Mouse (Mus musculus) cerebellum, adult 11 months (tissue): Measurements from ENCODE around the gene Ddx23.

Source experiments
- DNase-seq: peaks from one replicate; pipeline ENCODE4 v3.0.0; 2022

Ddx23 gene

DNA sequence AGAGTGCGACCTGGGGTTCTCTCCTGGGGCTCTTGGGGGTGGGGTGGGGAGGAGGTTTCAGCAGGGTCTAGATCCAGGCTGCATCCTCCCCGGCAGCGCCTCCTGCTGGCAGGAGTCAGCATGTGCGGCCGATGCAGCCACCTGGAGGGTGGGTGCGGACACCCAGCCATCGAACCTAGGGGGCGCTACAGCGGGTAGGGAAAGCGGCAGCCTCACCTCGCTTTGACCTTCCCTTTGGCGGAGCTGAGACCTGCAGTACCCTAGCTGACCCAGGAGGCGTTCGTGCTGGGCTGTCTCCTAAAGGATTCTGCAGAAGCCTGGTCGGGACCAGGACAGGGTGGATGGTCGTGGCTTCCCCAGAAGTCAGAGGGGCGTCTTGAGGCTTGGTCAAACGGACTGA is 31.2 kb downstream of the Ddx23 start:
- peak; percentile 68 for DNase-seq

- no peak for DNase-seq
Observed at GRCm38 (mm10) chr15:98630540-98630939, 32.2 kb downstream of the Ddx23 start, which contains the start of gene Cacnb3. Gene Cacnb3, plus strand, starts transcription at chr15:98630840.

GRCm38 (mm10) chr15:98629464-98629863 is 33.2 kb downstream of the Ddx23 start:
- no peak for DNase-seq

DNA sequence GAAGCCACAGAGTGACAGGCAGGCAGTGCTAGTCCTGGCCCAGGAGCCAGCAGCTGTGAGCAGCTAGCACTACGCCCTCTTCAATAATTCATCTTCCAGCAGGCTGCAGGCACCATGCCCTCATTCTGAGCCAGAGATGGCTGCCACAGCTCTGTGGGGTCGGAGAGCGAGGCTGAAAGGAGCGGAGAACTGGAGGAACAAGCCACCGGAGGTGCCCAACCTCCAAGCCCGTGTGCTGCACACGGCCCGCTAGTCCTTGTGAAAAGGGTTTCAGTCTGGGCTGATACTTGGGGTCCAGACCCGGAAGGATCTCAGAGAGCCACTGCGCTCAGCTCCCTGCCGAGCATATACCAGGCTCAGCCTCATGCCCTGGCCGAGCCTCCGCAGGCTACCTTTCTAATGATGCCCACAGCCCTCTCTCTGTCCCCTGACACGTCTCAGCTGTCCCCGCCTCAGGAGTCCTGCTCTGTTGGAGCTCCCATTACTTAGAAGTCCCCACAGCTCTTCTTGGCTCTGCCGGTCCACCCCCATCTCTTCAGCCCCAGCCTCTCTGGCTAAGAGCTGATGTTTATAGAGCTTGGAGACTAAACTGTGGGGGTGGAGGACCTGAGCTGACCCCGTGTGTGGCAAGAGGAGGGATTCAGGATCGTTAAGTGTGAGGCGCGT is 34.0 kb downstream of the Ddx23 start:
- DNase-seq: no peak

GRCm38 (mm10) chr15:98626487-98627212 is 36.0 kb downstream of the Ddx23 start:
- no peak for DNase-seq

- DNase-seq: no peak
Observed at GRCm38 (mm10) chr15:98626078-98626477, 36.6 kb downstream of the Ddx23 start.

DNA sequence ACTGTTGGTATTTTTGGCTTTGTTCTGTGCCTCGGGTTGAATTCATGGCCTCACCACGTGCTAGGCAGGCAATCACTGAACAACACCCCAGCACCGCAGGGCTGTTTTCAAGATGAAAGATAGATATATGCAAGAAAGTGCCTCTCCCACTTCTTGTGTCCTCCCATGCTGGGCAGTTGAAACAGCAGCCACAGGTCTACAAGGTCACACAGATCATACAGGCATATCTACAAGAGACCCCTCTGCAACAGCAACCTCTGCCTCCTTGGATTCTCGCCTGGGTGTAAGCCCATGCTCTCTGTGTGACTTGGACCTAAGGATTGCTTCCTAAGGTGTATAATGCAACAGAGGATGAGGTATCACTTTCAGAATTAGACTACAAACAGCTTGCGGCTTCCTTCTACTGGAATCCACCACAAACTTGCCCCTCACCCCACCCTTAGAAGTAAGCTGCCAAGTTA is 39.3 kb downstream of the Ddx23 start:
- no peak for DNase-seq

DNA sequence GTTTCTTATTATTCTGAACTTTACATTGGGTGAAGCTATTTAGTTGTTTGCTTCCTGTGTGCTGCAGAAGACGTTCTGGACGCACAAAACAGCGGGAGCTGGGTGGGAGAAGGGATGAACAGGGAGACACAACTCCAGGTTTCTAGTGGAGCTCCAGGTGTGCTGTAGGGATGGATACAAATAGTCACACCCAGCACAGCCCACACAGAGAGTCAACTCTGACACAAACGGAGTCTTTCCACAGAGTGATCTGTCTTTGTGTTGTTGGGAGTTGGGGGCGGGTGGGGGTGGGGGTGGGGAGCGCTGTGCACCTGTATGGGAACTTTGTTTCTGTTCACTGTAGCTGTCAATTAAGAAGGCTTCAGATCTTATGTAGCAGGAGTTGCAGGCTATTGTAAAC is 40.0 kb downstream of the Ddx23 start:
- no peak for DNase-seq

- DNase-seq: no peak
Observed at GRCm38 (mm10) chr15:98622199-98622598, 40.5 kb downstream of the Ddx23 start.

GRCm38 (mm10) chr15:98617176-98617537 is 45.5 kb downstream of the Ddx23 start:
- peak; percentile 69 for DNase-seq

GRCm38 (mm10) chr15:98616362-98617175 is 46.1 kb downstream of the Ddx23 start:
- DNase-seq: no peak

- no peak for DNase-seq
Observed at GRCm38 (mm10) chr15:98615751-98616150, 46.9 kb downstream of the Ddx23 start.

DNA sequence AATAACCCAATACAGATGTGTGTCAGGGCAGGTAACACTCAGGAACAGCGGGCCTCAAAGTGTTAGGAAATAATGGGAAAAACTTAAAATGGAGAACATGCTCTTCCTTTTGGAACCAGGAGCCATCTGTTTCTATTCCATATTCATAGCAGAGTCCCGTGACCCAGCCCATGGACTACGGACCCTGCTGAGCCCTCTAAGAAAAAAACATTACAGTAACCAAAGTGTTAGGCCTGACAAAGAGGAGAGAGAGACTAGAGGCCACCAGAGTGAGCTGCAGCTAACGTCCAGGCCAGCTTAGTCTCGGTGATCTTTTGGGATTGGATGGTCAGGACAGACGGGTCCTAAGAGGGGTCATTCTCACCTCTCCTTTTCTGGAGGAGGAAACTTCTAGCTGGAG is 47.7 kb downstream of the Ddx23 start:
- no peak for DNase-seq

DNA sequence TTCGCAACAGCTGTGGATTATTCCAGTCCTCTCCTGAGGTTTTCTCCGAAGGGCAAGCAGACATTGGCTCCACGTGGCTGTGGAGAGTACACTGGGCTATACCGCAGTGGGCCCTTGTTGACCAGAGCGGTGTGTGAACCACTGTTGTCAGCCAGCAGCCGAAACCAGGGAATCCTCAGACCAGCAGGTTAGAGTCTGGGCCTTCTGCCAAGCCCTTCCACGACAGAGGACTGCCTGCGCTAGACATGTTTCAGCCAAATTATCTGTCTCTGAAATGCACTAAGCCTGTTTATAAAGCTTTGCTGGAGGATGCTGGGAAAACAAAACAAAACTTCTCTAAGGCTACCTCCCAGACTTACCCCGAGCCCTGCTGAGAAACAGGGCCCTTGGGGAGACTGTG is 48.1 kb downstream of the Ddx23 start:
- DNase-seq: no peak

DNA sequence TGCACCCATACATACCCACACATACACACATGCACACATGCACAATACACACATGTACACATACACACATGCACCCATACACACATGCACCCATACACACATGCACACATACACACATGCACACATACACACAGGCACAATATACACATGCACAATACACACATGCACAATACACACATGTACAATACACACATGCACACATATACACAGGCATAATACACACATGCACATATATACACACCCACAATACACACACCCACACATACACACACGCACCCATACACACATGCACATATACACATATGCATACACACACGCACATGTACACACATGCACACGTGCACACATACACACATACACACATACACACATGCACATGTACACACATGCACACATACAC is 50.5 kb downstream of the Ddx23 start:
- no peak for DNase-seq

GRCm38 (mm10) chr15:98610131-98610633 is 52.5 kb downstream of the Ddx23 start:
- DNase-seq: no peak

GRCm38 (mm10) chr15:98609331-98610130 is 53.2 kb downstream of the Ddx23 start, which contains the start of gene Adcy6:
Gene Adcy6, minus strand, starts transcription at chr15:98610076.
- peak; percentile 66 for DNase-seq

DNA sequence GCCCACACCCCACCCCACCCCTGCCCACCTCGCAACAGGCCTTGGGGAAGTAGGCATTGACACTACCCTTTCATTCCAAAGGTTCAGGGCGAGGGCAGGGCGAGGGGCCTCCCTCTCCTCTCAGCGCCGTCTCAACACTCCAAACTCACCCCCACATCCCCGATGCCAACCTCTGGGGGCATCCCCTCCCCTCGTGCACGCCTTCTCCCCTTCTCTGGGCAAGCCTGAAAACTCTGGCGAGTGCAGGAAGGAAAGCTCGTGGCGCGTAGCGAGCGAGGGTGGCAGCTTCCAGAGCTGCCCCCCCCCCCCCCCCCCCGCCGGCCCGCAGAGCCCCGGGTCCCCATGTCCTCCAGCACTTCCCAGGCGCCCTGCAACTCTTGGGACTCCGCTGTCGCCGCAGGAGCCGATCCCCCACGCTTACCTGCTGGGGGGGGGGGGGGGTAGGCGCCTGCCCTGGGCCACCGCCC is 53.9 kb downstream of the Ddx23 start:
- peak; percentile 27 for DNase-seq

- no peak for DNase-seq
Observed at GRCm38 (mm10) chr15:98608058-98608783, 54.5 kb downstream of the Ddx23 start.

DNA sequence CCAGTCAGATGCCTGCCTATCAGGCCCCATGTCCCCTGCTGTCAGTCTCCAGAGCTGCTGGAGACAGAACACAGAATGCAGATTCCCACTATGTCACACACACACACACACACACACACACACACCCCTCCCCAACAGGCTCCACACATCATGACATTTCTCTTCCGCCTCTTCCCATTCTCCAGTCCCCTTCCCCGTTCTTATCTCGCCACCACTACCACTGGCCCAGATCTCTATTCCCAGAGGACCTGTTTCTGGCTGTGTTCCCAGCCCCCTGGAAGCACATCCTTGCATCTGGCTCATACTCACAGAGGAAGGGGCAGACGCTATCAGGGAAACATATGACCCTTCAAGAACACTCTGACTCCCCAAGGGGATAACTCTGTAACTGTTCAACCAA is 55.1 kb downstream of the Ddx23 start:
- no peak for DNase-seq

DNA sequence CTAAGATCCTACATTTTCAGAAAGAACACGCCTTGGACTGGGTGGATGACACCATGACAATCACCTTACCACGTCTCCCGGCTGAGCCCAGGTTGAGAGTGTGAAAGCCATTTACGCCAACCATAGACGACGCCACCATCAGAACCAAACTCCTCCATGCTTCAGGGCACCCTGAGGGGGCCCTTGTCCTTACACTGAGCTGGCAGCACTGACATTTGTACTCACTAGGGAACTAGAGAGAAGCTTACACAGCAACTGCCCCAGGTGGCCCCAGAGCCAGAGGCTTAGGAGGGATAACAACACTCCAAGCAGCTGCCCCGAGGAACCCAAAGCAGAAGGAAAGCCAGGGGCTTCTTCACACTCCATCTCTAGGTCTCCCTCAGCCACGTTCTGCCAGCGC is 56.0 kb downstream of the Ddx23 start:
- no peak for DNase-seq
